Mouse (Mus musculus) T-helper 2 cell (primary cell): ENCODE results near the gene Urm1.
"Not testable (repeated sequence)": the region's sequence is repeated elsewhere in the genome, so short reads cannot be mapped to it uniquely, and the experiment has no call there.

Experiments
- in situ Hi-C: fragments of 300-600 bp; cut with MboI, MseI; formaldehyde crosslinking; loops from one replicate; pipeline ENCODE4 v1.15.1; 2025; ENCODE audit warnings: high pct_unique_total_duplicates

The Urm1 gene

GRCm38 (mm10) chr2:29820025-29820817 is at the start of gene Urm1:
Gene Urm1, plus strand, starts transcription at chr2:29820075.
- in situ Hi-C loops: no loop called here

GRCm38 (mm10) chr2:29770162-29770561 is 49.7 kb upstream of the Urm1 start:
- in situ Hi-C loops: no loop called here

- in situ Hi-C loops: no loop called here
These were observed 48.0 kb upstream of the Urm1 start for GRCm38 (mm10) chr2:29771611-29772461.

GRCm38 (mm10) chr2:29773323-29773722 is 46.6 kb upstream of the Urm1 start:
- in situ Hi-C loops: no loop called here

GRCm38 (mm10) chr2:29781256-29781655 is 38.6 kb upstream of the Urm1 start:
- in situ Hi-C loops: not testable (repeated sequence)

- in situ Hi-C loops: no loop called here
These were observed 35.6 kb upstream of the Urm1 start for GRCm38 (mm10) chr2:29784290-29784689.

GRCm38 (mm10) chr2:29787104-29787917 is 32.6 kb upstream of the Urm1 start, which contains the start of gene Coq4:
Gene Coq4, plus strand, starts transcription at chr2:29787493.
- in situ Hi-C loops: no loop called here

- in situ Hi-C loops: no loop called here
These were observed 31.8 kb upstream of the Urm1 start, which contains the start of gene Trub2 for GRCm38 (mm10) chr2:29787937-29788681. Gene Trub2, minus strand, starts transcription at chr2:29788502.

GRCm38 (mm10) chr2:29792772-29793487 is 26.9 kb upstream of the Urm1 start:
- in situ Hi-C loops: loop anchor here (10.0 kb wide), 1 partner anchor 1468 kb away; no protein-coding TSS in a partner anchor

GRCm38 (mm10) chr2:29802075-29802826 is 17.6 kb upstream of the Urm1 start, which contains the start of gene Slc27a4:
Gene Slc27a4, plus strand, starts transcription at chr2:29802634.
- in situ Hi-C loops: no loop called here

GRCm38 (mm10) chr2:29802827-29803201 is 17.1 kb upstream of the Urm1 start:
- in situ Hi-C loops: no loop called here

GRCm38 (mm10) chr2:29803400-29803831 is 16.5 kb upstream of the Urm1 start:
- in situ Hi-C loops: no loop called here

GRCm38 (mm10) chr2:29815678-29816371 is 4.0 kb upstream of the Urm1 start:
- in situ Hi-C loops: loop anchor here (5.0 kb wide), 1 partner anchor 46 kb away; no protein-coding TSS in a partner anchor

GRCm38 (mm10) chr2:29817426-29818232 is 2.2 kb upstream of the Urm1 start:
- in situ Hi-C loops: loop anchor here (5.0 kb wide), 1 partner anchor 45 kb away; no protein-coding TSS in a partner anchor

- in situ Hi-C loops: loop anchor here (5.0 kb wide), 1 partner anchor 43 kb away; no protein-coding TSS in a partner anchor
These were observed 512 bp upstream of the Urm1 start for GRCm38 (mm10) chr2:29819363-29819762.

GRCm38 (mm10) chr2:29826318-29826925 is 6.5 kb downstream of the Urm1 start:
- in situ Hi-C loops: no loop called here
